Mouse (Mus musculus): ENCODE data around the gene Sprn.

The Sprn gene

DNA sequence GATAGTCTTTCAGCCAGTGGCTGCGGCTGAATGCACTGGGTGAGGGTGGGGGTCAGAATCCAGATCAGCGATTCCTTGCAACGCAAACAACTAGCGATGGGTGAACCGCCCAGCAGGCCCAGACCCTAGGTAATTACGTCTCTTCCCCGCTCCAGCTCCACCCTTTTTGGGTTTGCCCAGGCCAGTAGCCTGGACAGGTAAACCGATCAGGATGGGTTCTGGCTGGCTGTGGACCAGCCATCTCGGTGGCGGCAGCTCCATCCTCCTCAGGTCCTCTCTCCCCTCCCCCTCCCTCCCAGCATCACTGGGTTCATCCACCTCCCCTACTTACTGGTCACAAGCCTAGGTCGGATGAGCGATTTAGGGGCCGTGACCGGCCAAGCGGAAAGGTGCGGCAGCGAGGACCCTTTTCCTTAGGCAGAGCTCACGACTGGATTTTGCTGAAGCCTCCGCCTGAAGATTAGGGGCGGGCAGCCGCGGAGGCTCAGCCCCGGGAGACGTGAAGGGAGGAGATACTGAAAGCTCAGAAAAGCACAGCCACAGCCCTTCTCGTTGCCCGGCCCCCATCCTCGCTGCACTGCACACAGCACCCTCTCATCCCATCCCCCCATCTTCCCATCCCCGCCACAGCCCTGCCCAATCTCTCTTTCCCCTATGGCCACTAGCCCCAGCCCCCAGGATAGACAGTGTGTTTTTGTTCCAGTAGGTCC, at the start of gene Sprn:
Gene Sprn, minus strand, starts transcription at position 660 of the 710 bp plus-strand sequence.
- peak; percentile 55 for DNase-seq (ENCODE audit: low read depth, low spot score)

- DNase-seq (ENCODE audit: low read depth, low spot score): no peak
Measured at GRCm38 (mm10) chr7:140201090-140201489, 46.4 kb upstream of the Sprn start.

DNA sequence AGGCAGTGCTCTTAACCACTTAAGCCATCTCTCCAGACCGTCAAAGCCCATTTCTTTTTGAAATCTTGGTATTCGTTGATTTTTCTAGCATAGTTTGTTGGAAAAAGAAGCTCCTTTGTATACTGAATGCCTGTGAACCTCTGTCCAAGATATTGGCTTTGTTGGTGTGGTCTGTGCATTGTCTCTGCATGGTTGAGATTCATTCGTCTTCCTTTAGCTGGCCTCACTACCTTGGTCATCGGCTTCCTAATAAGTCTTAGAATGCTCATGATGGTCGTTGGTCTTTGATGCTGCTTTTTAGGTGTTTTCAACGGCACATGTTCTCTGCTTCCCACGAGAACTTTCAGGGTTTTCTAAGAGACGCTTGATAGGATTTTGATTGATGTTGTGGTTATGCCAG, 41.3 kb upstream of the Sprn start:
- no peak for DNase-seq (ENCODE audit: low read depth, low spot score)

- no peak for DNase-seq (ENCODE audit: low read depth, low spot score)
Measured at GRCm38 (mm10) chr7:140194031-140194430, 39.4 kb upstream of the Sprn start.

DNA sequence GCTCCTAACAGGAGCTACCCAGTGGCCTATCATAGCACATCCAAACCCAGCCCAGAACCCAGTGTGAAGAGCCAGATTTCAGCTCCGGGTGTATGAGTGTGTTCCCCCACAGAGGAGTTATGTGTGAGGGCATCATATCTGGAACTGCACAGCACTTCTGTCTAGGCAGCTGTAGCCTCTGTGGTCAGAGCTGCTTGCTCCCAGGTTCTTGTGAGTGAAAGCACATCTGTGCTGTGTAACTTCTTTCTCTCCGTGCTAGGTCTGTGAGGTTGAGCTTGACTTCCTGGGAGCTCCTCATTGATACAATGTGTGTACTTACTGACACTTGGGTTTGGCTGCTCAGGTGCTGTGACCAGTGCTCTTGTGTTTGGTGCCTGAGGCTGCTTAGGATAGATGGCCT, 38.2 kb upstream of the Sprn start:
- no peak for DNase-seq (ENCODE audit: low read depth, low spot score)

DNA sequence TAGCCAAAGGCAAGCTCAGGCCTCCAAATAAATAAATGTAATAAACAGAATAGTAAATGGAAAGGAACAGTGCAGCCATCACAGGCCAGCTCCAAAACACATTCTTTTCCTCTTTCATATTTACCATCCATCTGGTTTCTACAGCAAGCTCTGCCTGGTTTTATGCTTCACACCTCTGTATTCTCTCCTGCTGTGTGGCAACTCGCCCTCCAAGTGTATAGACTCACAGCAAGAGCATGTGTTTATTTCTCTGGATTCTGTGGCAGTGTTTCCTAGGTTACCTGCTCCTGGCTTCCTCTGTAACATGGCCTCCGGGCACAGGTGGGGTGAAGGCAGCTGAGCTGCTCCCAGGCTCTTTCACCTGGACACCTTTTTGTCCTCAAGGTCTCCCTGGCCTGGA, 37.8 kb upstream of the Sprn start:
- no peak for DNase-seq (ENCODE audit: low read depth, low spot score)

- DNase-seq (ENCODE audit: low read depth, low spot score): no peak
Measured at GRCm38 (mm10) chr7:140190435-140190834, 35.8 kb upstream of the Sprn start.

DNA sequence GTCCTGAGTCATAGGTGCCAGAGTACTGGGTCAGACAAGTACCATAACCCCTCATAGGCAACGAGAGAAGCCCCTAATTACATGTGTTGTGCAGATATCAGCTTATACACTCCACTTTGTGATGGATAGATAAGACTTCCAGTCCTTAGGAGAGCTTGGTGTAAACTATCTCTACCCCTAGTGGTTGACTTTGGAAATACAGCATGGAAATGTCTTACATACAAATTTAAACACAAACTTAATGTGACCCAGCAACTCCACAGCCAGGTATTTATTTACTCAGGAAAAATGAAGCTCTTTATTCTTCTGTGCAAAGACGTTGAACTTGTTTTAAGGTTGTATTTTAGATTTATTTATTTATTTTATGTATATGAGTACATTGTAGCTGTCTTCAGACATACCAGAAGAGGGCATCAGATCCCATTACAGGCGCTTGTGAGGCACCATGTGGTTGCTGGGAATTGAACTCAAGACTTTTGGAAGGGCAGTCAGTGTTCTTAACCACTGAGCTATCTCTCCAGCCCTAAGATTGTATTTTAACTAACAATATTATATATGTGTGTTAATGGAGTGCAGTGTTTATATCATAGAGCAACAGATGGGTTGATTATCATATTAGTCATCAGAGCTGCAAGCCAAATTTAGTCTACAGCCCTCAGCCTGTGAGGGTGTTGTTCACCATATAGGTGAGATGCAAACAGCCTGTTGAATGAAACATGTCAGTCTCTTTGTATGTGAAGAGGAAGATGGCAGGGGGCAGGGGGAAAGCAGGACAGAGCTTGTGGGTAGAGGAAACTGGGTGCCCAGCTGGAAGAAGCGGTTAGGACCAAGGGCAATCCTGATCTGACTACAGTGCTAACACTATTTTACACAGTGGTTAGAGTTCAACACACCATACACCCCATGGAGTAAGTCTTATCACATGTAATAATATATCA, 34.0 kb upstream of the Sprn start:
- no peak for DNase-seq (ENCODE audit: low read depth, low spot score)

DNA sequence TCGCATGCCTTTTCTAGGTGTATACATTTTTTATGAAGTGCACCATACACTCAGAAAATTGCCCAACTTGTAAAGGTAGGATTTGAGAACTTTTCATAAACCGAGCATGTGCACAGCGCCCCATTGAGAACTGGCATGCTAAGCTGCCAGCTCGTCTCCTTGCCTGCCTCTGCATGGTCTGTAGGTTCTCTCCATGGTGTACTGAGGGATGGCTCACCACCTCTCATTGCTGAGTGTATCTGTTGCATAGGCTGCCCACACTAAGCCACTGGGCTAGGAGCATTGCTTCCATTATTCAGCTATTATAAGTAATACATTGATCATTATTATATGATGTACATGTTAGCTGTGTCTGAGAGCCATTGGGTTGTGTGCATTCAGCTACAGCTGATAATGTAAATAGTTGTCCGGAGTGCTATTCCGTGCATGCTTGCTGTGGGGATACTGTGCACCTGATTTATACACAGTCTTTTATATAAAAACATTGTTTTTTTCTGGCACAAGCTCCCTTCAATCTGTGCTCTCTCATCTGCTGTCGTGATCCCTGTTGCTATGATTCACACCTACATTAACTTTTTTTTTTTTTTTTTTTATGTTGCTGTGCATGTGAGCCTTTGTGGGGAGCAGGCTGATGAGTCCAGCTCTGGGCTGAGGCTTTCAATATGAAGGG, 33.2 kb upstream of the Sprn start:
- no peak for DNase-seq (ENCODE audit: low read depth, low spot score)

- DNase-seq (ENCODE audit: low read depth, low spot score): no peak
Measured at GRCm38 (mm10) chr7:140186646-140187620, 32.3 kb upstream of the Sprn start.

DNA sequence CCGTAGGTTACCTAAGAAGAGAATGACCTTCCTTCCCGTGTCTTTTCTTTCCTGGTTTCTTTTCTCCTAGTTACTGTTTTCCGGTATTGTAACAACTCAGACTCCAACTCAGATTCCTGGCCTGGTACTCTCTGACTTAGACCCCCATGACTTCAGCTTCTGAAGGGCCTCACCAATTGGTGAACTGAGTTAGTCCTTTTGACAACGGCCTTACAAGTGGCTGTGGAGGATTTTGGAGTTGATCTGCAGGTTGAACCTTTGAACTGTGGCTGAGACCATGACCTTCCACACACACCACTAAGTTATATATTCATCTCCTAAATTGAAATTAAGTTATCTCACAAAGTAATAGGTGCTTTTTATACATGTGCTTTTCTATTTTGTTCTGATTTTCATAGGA, 29.5 kb upstream of the Sprn start:
- no peak for DNase-seq (ENCODE audit: low read depth, low spot score)

GRCm38 (mm10) chr7:140180692-140181091, 26.0 kb upstream of the Sprn start:
- no peak for DNase-seq (ENCODE audit: low read depth, low spot score)

DNA sequence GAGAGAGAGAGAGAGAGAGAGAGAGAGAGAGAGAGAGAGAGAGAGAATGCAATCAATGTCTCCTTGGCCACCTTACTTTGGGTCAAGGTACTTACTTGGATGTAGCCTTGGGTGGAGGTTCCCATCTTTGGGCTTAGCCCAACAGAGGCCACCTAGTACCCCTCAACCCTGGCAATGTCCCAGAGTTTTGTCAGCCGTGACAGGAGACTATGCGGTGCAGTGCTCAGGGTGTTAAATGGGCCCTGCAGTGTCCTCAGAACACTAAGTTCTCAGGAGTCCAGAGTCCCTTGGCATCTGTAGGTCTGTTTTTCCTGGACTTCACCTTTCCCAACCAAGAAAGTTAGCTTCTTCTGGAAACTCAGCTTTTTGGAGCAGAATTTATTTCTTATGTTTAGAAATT, 24.5 kb upstream of the Sprn start:
- DNase-seq (ENCODE audit: low read depth, low spot score): no peak

GRCm38 (mm10) chr7:140172936-140173335, 18.3 kb upstream of the Sprn start, which contains the start of gene Olfr523:
Gene Olfr523 (plus strand): TSS chr7:140173217.
- no peak for DNase-seq (ENCODE audit: low read depth, low spot score)

GRCm38 (mm10) chr7:140170863-140171262, 16.2 kb upstream of the Sprn start:
- DNase-seq (ENCODE audit: low read depth, low spot score): no peak

GRCm38 (mm10) chr7:140169386-140169785, 14.7 kb upstream of the Sprn start:
- DNase-seq (ENCODE audit: low read depth, low spot score): no peak

GRCm38 (mm10) chr7:140167950-140168349, 13.3 kb upstream of the Sprn start:
- DNase-seq (ENCODE audit: low read depth, low spot score): no peak

- DNase-seq (ENCODE audit: low read depth, low spot score): no peak
Measured at GRCm38 (mm10) chr7:140164664-140165063, 10.0 kb upstream of the Sprn start, which contains the start of gene Olfr522. Gene Olfr522 (minus strand): TSS chr7:140164764.

DNA sequence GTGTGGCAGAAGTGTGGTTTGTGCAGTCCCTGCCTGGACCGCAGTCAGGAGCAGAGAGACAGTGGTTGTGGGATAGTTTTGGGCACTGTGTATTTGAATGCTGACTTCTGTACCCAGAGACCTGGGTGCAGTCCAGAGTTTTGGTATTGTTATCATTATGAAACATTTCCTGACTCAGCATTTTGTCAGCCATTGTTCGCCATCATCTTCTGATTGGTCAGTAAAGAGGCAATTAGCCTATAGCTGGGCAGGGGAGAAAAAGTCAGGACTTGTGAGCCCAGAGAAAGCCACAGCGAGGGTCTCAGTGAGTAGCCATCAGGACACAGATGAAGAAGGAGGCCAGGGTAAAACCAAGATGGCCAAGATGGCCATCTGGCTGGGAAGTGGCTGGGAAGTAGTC, 5.7 kb upstream of the Sprn start:
- DNase-seq (ENCODE audit: low read depth, low spot score): no peak

DNA sequence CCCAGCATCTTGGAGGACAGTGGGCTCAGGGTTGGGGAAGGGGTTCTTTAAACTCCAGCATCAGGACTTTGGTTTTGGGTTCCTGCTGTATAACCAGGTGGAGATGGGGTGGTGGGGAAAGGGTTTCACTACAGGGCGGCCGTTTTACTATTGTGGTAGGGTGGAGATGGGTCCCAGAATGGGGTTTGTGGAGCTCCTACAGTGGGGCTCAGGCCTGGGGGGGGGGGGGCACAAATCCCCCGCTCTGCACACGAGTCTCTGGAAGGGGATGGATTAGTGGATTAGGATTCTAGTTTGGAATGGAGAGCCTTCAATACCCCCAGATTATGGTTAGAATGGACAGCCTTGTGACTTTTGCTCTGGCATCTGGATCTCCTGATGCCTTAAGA, 854 bp downstream of the Sprn start:
- DNase-seq (ENCODE audit: low read depth, low spot score): no peak

- DNase-seq (ENCODE audit: low read depth, low spot score): no peak
Measured at GRCm38 (mm10) chr7:140153383-140153782, 1.3 kb downstream of the Sprn start.
